Mouse (Mus musculus) lung, postnatal 0 days (tissue): Measurements from ENCODE around the gene Kalrn. TPM values are rescaled to one million over a fixed set of nuclear protein-coding genes. Genes with fewer than 3 reads are reported as not detected.

Source experiments
- ATAC-seq: fragments of 200-750 bp; cut with Nextera tagmentation; 2 replicates; pipeline ENCODE4 v1.8.0; 2017; ENCODE audit warnings: moderate library complexity
- DNase-seq: peaks from one replicate; pipeline ENCODE4 v3.0.0-alpha.2; 2016; ENCODE audit warnings: low spot score
- H3K27ac ChIP-seq: fragments of 300-500 bp; sonication (generic); 2 replicates; pipeline ENCODE4 v1.5.1; 2014; ENCODE audit warnings: antibody characterized with exemption, mild to moderate bottlenecking, low read length, mixed read lengths
- H3K27me3 ChIP-seq: fragments of 300-500 bp; sonication (generic); replicated peaks from 2 replicates; pipeline ENCODE4 v1.6.1; 2014; ENCODE audit warnings: low read length, mixed read lengths; ENCODE audit not compliant: insufficient read depth
- H3K36me3 ChIP-seq: fragments of 300-500 bp; sonication (generic); 2 replicates; pipeline ENCODE4 v1.6.1; 2014; ENCODE audit warnings: low read length, mixed read lengths; ENCODE audit not compliant: insufficient read depth
- H3K4me1 ChIP-seq: fragments of 300-500 bp; sonication (generic); 2 replicates; pipeline ENCODE4 v1.6.1; 2014; ENCODE audit warnings: antibody characterized with exemption, low read depth, low read length, mixed read lengths; ENCODE audit not compliant: insufficient read depth
- H3K4me2 ChIP-seq: fragments of 300-500 bp; sonication (generic); replicated peaks from 2 replicates; pipeline ENCODE4 v1.6.1; 2014; ENCODE audit warnings: low read depth, mild to moderate bottlenecking, low read length, moderate library complexity, mixed read lengths
- H3K4me3 ChIP-seq: fragments of 300-500 bp; sonication (generic); 2 replicates; pipeline ENCODE4 v1.5.1; 2014; ENCODE audit warnings: low read depth, low read length
- H3K9ac ChIP-seq: fragments of 300-500 bp; sonication (generic); replicated peaks from 2 replicates; pipeline ENCODE4 v1.6.1; 2014; ENCODE audit warnings: low read depth, mild to moderate bottlenecking
- H3K9me3 ChIP-seq: fragments of 300-500 bp; sonication (generic); 2 replicates; pipeline ENCODE4 v1.6.1; 2016; ENCODE audit warnings: low read length, mixed read lengths
- CTCF ChIP-seq: IDR thresholded peaks from 2 replicates; pipeline ENCODE4 v1.5.1; 2016; ENCODE audit warnings: antibody characterized with exemption, mild to moderate bottlenecking
- EP300 ChIP-seq: IDR thresholded peaks from 2 replicates; pipeline ENCODE4 v1.6.1; 2016; ENCODE audit warnings: antibody characterized with exemption, mild to moderate bottlenecking, control low read depth
- WGBS: fragments of 180-500 bp; shearing (Covaris S2); extraction: QIAGEN DNeasy Blood & Tissue Kit; methylation state at CpG from one replicate; pipeline ENCODE4 v1.1.7; 2014; 5-methylcytosine and 5-hydroxymethylcytosine counted together
- polyA plus RNA-seq: library from polyadenylated mRNA; unstranded; fragments of >200 nt; fragmentation: Nextera tagmentation; extraction: Ambion mirVana; gene quantifications from 2 replicates; pipeline ENCODE4 v1.2.1, GENCODE M21; 2015

Gene Kalrn
- polyA plus RNA-seq, 1 experiment from 2014 or later = 13.6 TPM

- no peak for DNase-seq
- no peak for TF ChIP-seq EP300
- TF ChIP-seq CTCF = no peak
- H3K4me1 ChIP-seq = no peaks in the 10 kb centered on the region; the same call in 1 of the 2 replicates
- no peak overlapping the region for H3K4me2 ChIP-seq
- H3K9me3 ChIP-seq = no peaks in the 10 kb centered on the region
- no peak for ATAC-seq
- H3K4me3 ChIP-seq = no peak overlapping the region
- 69% methylated on average over 7 of the region's 7 CpGs for WGBS
- no peak overlapping the region for H3K9ac ChIP-seq
- peaks cover 4% of the 10 kb centered on the region; the same call in 1 of the 2 replicates for H3K36me3 ChIP-seq
- no peaks in the 10 kb centered on the region for H3K27me3 ChIP-seq
- no peak overlapping the region for H3K27ac ChIP-seq
These were observed 627.3 kb downstream of the Kalrn start for GRCm38 (mm10) chr16:33946021-33946420.

GRCm38 (mm10) chr16:33944772-33945171 lies 628.6 kb downstream of the Kalrn start:
- Histone ChIP-seq H3K9me3 (no peaks in the 10 kb centered on the region), H3K4me2 (no peak overlapping the region), H3K36me3 (peaks cover 4% of the 10 kb centered on the region; the same call in 1 of the 2 replicates), H3K4me3 (no peak overlapping the region), H3K27ac (no peak overlapping the region), H3K27me3 (no peaks in the 10 kb centered on the region), H3K9ac (no peak overlapping the region), H3K4me1 (no peaks in the 10 kb centered on the region; the same call in 1 of the 2 replicates)
- no peak for TF ChIP-seq CTCF
- no peak for TF ChIP-seq EP300
- peak; percentile 32 for ATAC-seq
- DNase-seq = peak; percentile 56
- 31% methylated on average over 6 of the region's 6 CpGs for WGBS

GRCm38 (mm10) chr16:33944126-33944525 lies 629.2 kb downstream of the Kalrn start:
- Histone ChIP-seq H3K4me3 (no peak overlapping the region), H3K9me3 (no peaks in the 10 kb centered on the region), H3K4me2 (no peak overlapping the region), H3K4me1 (no peaks in the 10 kb centered on the region; the same call in 1 of the 2 replicates), H3K9ac (no peak overlapping the region), H3K27ac (no peak overlapping the region), H3K27me3 (no peaks in the 10 kb centered on the region), H3K36me3 (peaks cover 4% of the 10 kb centered on the region; the same call in 1 of the 2 replicates)
- ATAC-seq (no peak), DNase-seq (no peak)
- no peak for TF ChIP-seq CTCF
- no peak for TF ChIP-seq EP300
- WGBS = 77% methylated on average over 4 of the region's 4 CpGs

- no peak overlapping the region for H3K4me3 ChIP-seq
- H3K36me3 ChIP-seq = no peaks in the 10 kb centered on the region; the same call in 1 of the 2 replicates
- H3K27me3 ChIP-seq = no peaks in the 10 kb centered on the region
- no peak for DNase-seq
- H3K27ac ChIP-seq = no peak overlapping the region
- TF ChIP-seq CTCF (no peak), EP300 (no peak)
- H3K4me2 ChIP-seq = no peak overlapping the region
- no peaks in the 10 kb centered on the region; the same call in 1 of the 2 replicates for H3K4me1 ChIP-seq
- ATAC-seq = no peak
- H3K9me3 ChIP-seq = no peaks in the 10 kb centered on the region
- WGBS = 96% methylated on average over 6 of the region's 6 CpGs
- H3K9ac ChIP-seq = no peak overlapping the region
These were observed 629.9 kb downstream of the Kalrn start for GRCm38 (mm10) chr16:33943388-33943787.

GRCm38 (mm10) chr16:33942341-33942740 lies 631.0 kb downstream of the Kalrn start:
- H3K4me1 ChIP-seq = no peaks in the 10 kb centered on the region; the same call in 1 of the 2 replicates
- WGBS = 39% methylated on average over 11 of the region's 11 CpGs
- H3K9ac ChIP-seq = no peak overlapping the region
- no peaks in the 10 kb centered on the region for H3K36me3 ChIP-seq
- peak; percentile 47 for DNase-seq
- no peak overlapping the region for H3K4me2 ChIP-seq
- no peak overlapping the region for H3K4me3 ChIP-seq
- no peaks in the 10 kb centered on the region for H3K9me3 ChIP-seq
- H3K27me3 ChIP-seq = no peaks in the 10 kb centered on the region
- H3K27ac ChIP-seq = no peak overlapping the region
- TF ChIP-seq CTCF = no peak
- TF ChIP-seq EP300 = no peak
- ATAC-seq = peak; percentile 10; the same call in 1 of the 2 replicates

GRCm38 (mm10) chr16:33941271-33941781 lies 632.0 kb downstream of the Kalrn start:
- no peak overlapping the region for H3K27ac ChIP-seq
- no peaks in the 10 kb centered on the region for H3K36me3 ChIP-seq
- H3K9ac ChIP-seq = no peak overlapping the region
- WGBS = 32% methylated on average over 11 of the region's 11 CpGs
- no peaks in the 10 kb centered on the region for H3K9me3 ChIP-seq
- no peaks in the 10 kb centered on the region for H3K27me3 ChIP-seq
- ATAC-seq (peak; percentile 60), DNase-seq (peak; percentile 77)
- H3K4me3 ChIP-seq = no peak overlapping the region
- TF ChIP-seq CTCF (no peak), EP300 (no peak)
- H3K4me2 ChIP-seq = no peak overlapping the region
- H3K4me1 ChIP-seq = no peaks in the 10 kb centered on the region; the same call in 1 of the 2 replicates
